Comparison of ENCODE assay signal across 16 mouse cellular contexts in genomic region chr9:52376914-52377313, GRCm38 (mm10).
"Had no signal": no experiment of that assay in that cellular context is flagged by ENCODE, and none has a peak within 500 bp of the region (broad histone marks: within the 10 kb centered on the region; RNA-seq: fewer than 3 reads in every experiment).

No protein-coding gene starts in this region.

- H3K9me3 ChIP-seq: lung, embryonic 15.5 days; midbrain, embryonic 10.5 days; midbrain, embryonic 12.5 days; midbrain, embryonic 15.5 days; neural tube, embryonic 12.5 days; stomach, embryonic 15.5 days had no signal

- H3K27me3 ChIP-seq: lung, embryonic 15.5 days; midbrain, embryonic 12.5 days; midbrain, embryonic 15.5 days; neural tube, embryonic 12.5 days; stomach, embryonic 15.5 days had no signal

- H3K9ac ChIP-seq: liver, postnatal 0 days; lung, embryonic 15.5 days; midbrain, embryonic 12.5 days; midbrain, embryonic 15.5 days; neural tube, embryonic 12.5 days; stomach, embryonic 15.5 days had no signal

- H3K4me3 ChIP-seq: lung, embryonic 15.5 days; midbrain, embryonic 10.5 days; midbrain, embryonic 12.5 days; midbrain, embryonic 15.5 days; neural tube, embryonic 12.5 days; stomach, embryonic 15.5 days had no signal

- H3K4me1 ChIP-seq: lung, embryonic 15.5 days; midbrain, embryonic 10.5 days; midbrain, embryonic 12.5 days; neural tube, embryonic 12.5 days; stomach, embryonic 15.5 days had no signal

- H3K27ac ChIP-seq: lung, embryonic 15.5 days; macrophage; midbrain, embryonic 10.5 days; midbrain, embryonic 12.5 days; midbrain, embryonic 15.5 days; neural tube, embryonic 12.5 days; stomach, embryonic 15.5 days; stomach, postnatal 0 days had no signal

- H3K36me3 ChIP-seq: lung, embryonic 15.5 days; midbrain, embryonic 10.5 days; midbrain, embryonic 12.5 days; midbrain, embryonic 15.5 days; neural tube, embryonic 12.5 days; stomach, embryonic 15.5 days had no signal

- DNase-seq: liver, postnatal 0 days; lung, adult 2 months; lung, postnatal 14 days; lung, postnatal 36 days; right cerebral cortex, postnatal 14 days; thymus, adult 2 months; thymus, postnatal 25 days; thymus, postnatal 4 days had no signal
